Mouse (Mus musculus): ENCODE data around the gene Tgm1. TPM values are rescaled to one million over a fixed set of nuclear protein-coding genes. Genes with fewer than 3 reads are reported as not detected.

Tgm1 gene
- total RNA-seq, 2 experiments from 2014 or later, result 1.3 to 2.0 TPM

- no peak for DNase-seq
Observed at GRCm38 (mm10) chr14:55723433-55723832, 9.7 kb upstream of the Tgm1 start.

GRCm38 (mm10) chr14:55722438-55722945 lies 8.8 kb upstream of the Tgm1 start:
- no peak for DNase-seq

- DNase-seq, result peak; percentile 95
Observed at GRCm38 (mm10) chr14:55721700-55722437, 8.1 kb upstream of the Tgm1 start, which contains the start of gene Rabggta. Gene Rabggta, minus strand, starts transcription at chr14:55722263.

- no peak for DNase-seq
Observed at GRCm38 (mm10) chr14:55721076-55721475, 7.3 kb upstream of the Tgm1 start.

GRCm38 (mm10) chr14:55720666-55721065 lies 6.9 kb upstream of the Tgm1 start:
- DNase-seq, result no peak

GRCm38 (mm10) chr14:55719737-55720136 lies 6.0 kb upstream of the Tgm1 start:
- no peak for DNase-seq

- no peak for DNase-seq
Observed at GRCm38 (mm10) chr14:55716884-55717283, 3.2 kb upstream of the Tgm1 start.

- DNase-seq, result no peak
Observed at GRCm38 (mm10) chr14:55716271-55716670, 2.5 kb upstream of the Tgm1 start.

- DNase-seq, result no peak
Observed at GRCm38 (mm10) chr14:55714893-55715292, 1.2 kb upstream of the Tgm1 start.

- DNase-seq, result peak; percentile 24
Observed at GRCm38 (mm10) chr14:55713007-55713728, 558 bp downstream of the Tgm1 start.

GRCm38 (mm10) chr14:55711786-55712185 lies 1.9 kb downstream of the Tgm1 start:
- DNase-seq, result no peak

GRCm38 (mm10) chr14:55709509-55709908 lies 4.2 kb downstream of the Tgm1 start:
- no peak for DNase-seq

- DNase-seq, result no peak
Observed at GRCm38 (mm10) chr14:55707397-55707796, 6.3 kb downstream of the Tgm1 start.

GRCm38 (mm10) chr14:55706051-55706600 lies 7.6 kb downstream of the Tgm1 start:
- no peak for DNase-seq

GRCm38 (mm10) chr14:55702761-55703160 lies 11.0 kb downstream of the Tgm1 start:
- DNase-seq, result no peak

GRCm38 (mm10) chr14:55701131-55701530 lies 12.6 kb downstream of the Tgm1 start:
- no peak for DNase-seq

- DNase-seq, result no peak
Observed at GRCm38 (mm10) chr14:55697226-55697625, 16.5 kb downstream of the Tgm1 start.

- no peak for DNase-seq
Observed at GRCm38 (mm10) chr14:55689433-55689832, 24.3 kb downstream of the Tgm1 start.

GRCm38 (mm10) chr14:55682118-55682493 lies 31.6 kb downstream of the Tgm1 start:
- DNase-seq, result no peak

- peak; percentile 95 for DNase-seq
Observed at GRCm38 (mm10) chr14:55681160-55682117, 32.3 kb downstream of the Tgm1 start, which contains the start of gene Tinf2. Gene Tinf2, minus strand, starts transcription at chr14:55681820.

GRCm38 (mm10) chr14:55677615-55678014 lies 36.1 kb downstream of the Tgm1 start:
- no peak for DNase-seq

GRCm38 (mm10) chr14:55672741-55673060 lies 41.0 kb downstream of the Tgm1 start:
- no peak for DNase-seq
